Mouse (Mus musculus): ENCODE results near the gene Cfb. TPM values are rescaled to one million over a fixed set of nuclear protein-coding genes. Genes with fewer than 3 reads are reported as not detected.
A peak's percentile ranks its signal among the peaks of the same experiment; 100 is the strongest.

The Cfb gene
- total RNA-seq, 2 experiments from 2014 or later = 18.7 to 137 TPM

GRCm38 (mm10) chr17:34885615-34886014, 23.3 kb upstream of the Cfb start:
- DNase-seq (ENCODE audit: low spot score in 2 of 2) = no peak

- no peak for DNase-seq (ENCODE audit: low spot score in 2 of 2)
Observed at GRCm38 (mm10) chr17:34884704-34885103, 22.4 kb upstream of the Cfb start.

- DNase-seq (ENCODE audit: low spot score in 2 of 2) = no peak
Observed at GRCm38 (mm10) chr17:34883332-34883731, 21.0 kb upstream of the Cfb start.

- DNase-seq (ENCODE audit: low spot score in 2 of 2) = no peak
Observed at GRCm38 (mm10) chr17:34881683-34882310, 19.5 kb upstream of the Cfb start, which contains the start of gene Gm20547. TSS of gene Gm20547 (minus strand) at chr17:34882042.

GRCm38 (mm10) chr17:34881166-34881565, 18.8 kb upstream of the Cfb start:
- DNase-seq (ENCODE audit: low spot score in 2 of 2) = no peak

- DNase-seq (ENCODE audit: low spot score in 2 of 2) = no peak
Observed at GRCm38 (mm10) chr17:34879336-34879879, 17.1 kb upstream of the Cfb start, which contains the start of gene Zbtb12. TSS of gene Zbtb12 (plus strand) at chr17:34879483.

- no peak for DNase-seq (ENCODE audit: low spot score in 2 of 2)
Observed at GRCm38 (mm10) chr17:34874321-34874720, 12.0 kb upstream of the Cfb start.

GRCm38 (mm10) chr17:34865981-34866380, 3.7 kb upstream of the Cfb start:
- no peak for DNase-seq (ENCODE audit: low spot score in 2 of 2)

GRCm38 (mm10) chr17:34861704-34862415, 458 bp downstream of the Cfb start:
- DNase-seq (ENCODE audit: low spot score in 2 of 2) = no peak

- no peak for DNase-seq (ENCODE audit: low spot score in 2 of 2)
Observed at GRCm38 (mm10) chr17:34860514-34860913, 1.8 kb downstream of the Cfb start.

GRCm38 (mm10) chr17:34858670-34859069, 3.6 kb downstream of the Cfb start:
- DNase-seq (ENCODE audit: low spot score in 2 of 2) = no peak

GRCm38 (mm10) chr17:34855825-34856224, 6.5 kb downstream of the Cfb start:
- no peak for DNase-seq (ENCODE audit: low spot score in 2 of 2)

- DNase-seq (ENCODE audit: low spot score in 2 of 2) = no peak
Observed at GRCm38 (mm10) chr17:34854761-34855160, 7.6 kb downstream of the Cfb start.

GRCm38 (mm10) chr17:34853511-34853910, 8.8 kb downstream of the Cfb start:
- DNase-seq (ENCODE audit: low spot score in 2 of 2) = no peak

GRCm38 (mm10) chr17:34850517-34851125, 11.7 kb downstream of the Cfb start:
- DNase-seq (ENCODE audit: low spot score in 2 of 2) = no peak

- peak; percentile 96 to 98 for DNase-seq (ENCODE audit: low spot score in 2 of 2)
Observed at GRCm38 (mm10) chr17:34849722-34850516, 12.4 kb downstream of the Cfb start, which contains the start of the genes Skiv2l and Nelfe. TSS of gene Skiv2l (minus strand) at chr17:34850210. TSS of gene Nelfe (plus strand) at chr17:34850391.

- DNase-seq (ENCODE audit: low spot score in 2 of 2) = no peak
Observed at GRCm38 (mm10) chr17:34847615-34848014, 14.7 kb downstream of the Cfb start.

GRCm38 (mm10) chr17:34847192-34847591, 15.1 kb downstream of the Cfb start:
- no peak for DNase-seq (ENCODE audit: low spot score in 2 of 2)

- no peak for DNase-seq (ENCODE audit: low spot score in 2 of 2)
Observed at GRCm38 (mm10) chr17:34844884-34845283, 17.4 kb downstream of the Cfb start.

- DNase-seq (ENCODE audit: low spot score in 2 of 2) = no peak
Observed at GRCm38 (mm10) chr17:34840736-34841307, 21.5 kb downstream of the Cfb start.

GRCm38 (mm10) chr17:34838785-34839184, 23.5 kb downstream of the Cfb start:
- no peak for DNase-seq (ENCODE audit: low spot score in 2 of 2)
